18 mouse cellular contexts compared by ENCODE assay signal in genomic region chr15:97763256-97764049, GRCm38 (mm10). TPM values are rescaled to one million over a fixed set of nuclear protein-coding genes. Genes with fewer than 3 reads are reported as not detected.
DNase-seq lines count a peak whose midpoint lies in the region; ATAC-seq and TF ChIP-seq lines count a peak whose summit lies in the region.
"Had no signal": no experiment of that assay in that cellular context is flagged by ENCODE, and none has a peak within 500 bp of the region (broad histone marks: within the 10 kb centered on the region; RNA-seq: fewer than 3 reads in every experiment).

No protein-coding gene starts in this region.

- H3K4me3 ChIP-seq in heart, embryonic 14.5 days (ENCODE audit: control insufficient read depth in 1 of 2, insufficient read depth in 1 of 2, low read depth in 1 of 2, low read length in 2 of 2): no peak overlapping the region
- no peak overlapping the region for H3K4me3 ChIP-seq in left cerebral cortex, adult 2 months
- H3K4me3 ChIP-seq in brown adipose tissue, adult 24 weeks (ENCODE audit: insufficient read depth, low read depth, low read length): peak overlapping the region; percentile 23
- H3K4me3 ChIP-seq: forebrain, embryonic 12.5 days; neural tube, embryonic 13.5 days had no signal

- intact Hi-C loops in left cerebral cortex, adult 2 months (cut with DNase I): no loop called here

- 69% methylated on average over 9 of the region's 9 CpGs for WGBS in heart, embryonic 14.5 days

- peaks cover 20% of the 10 kb centered on the region for H3K36me3 ChIP-seq in heart, embryonic 14.5 days (ENCODE audit: control insufficient read depth, insufficient read depth, low read length)
- H3K36me3 ChIP-seq: forebrain, embryonic 12.5 days had no signal

- no peak for ATAC-seq in heart, embryonic 14.5 days (ENCODE audit: insufficient number of reproducible peaks, insufficient read depth, low FRiP score, low read depth)
- ATAC-seq: hindbrain, embryonic 16.5 days; liver, postnatal 0 days had no signal

- H3K4me2 ChIP-seq in heart, embryonic 14.5 days (ENCODE audit: low read length): 0 out of 2 replicates have a peak overlapping the region, but pooled peaks have one; percentile 8
- H3K4me2 ChIP-seq: forebrain, embryonic 12.5 days; midbrain, embryonic 11.5 days; neural tube, embryonic 13.5 days had no signal

- no peak overlapping the region for H3K27ac ChIP-seq in heart, embryonic 14.5 days (replicated peaks in 1 of 2; ENCODE audit: control insufficient read depth in 1 of 2, insufficient read depth in 1 of 2, low read depth in 2 of 2, low read length in 2 of 2)
- H3K27ac ChIP-seq in left cerebral cortex, adult 2 months: peak overlapping the region; percentile 24; the same call in 1 of the 2 replicates
- peak overlapping the region; percentile 100 for H3K27ac ChIP-seq in brown adipose tissue, adult 24 weeks (replicated peaks; ENCODE audit: low read depth, low read length)
- H3K27ac ChIP-seq: forebrain, embryonic 12.5 days; macrophage; neural tube, embryonic 13.5 days had no signal

- H3K9me3 ChIP-seq in heart, embryonic 14.5 days (ENCODE audit: control insufficient read depth, low read length): no peaks in the 10 kb centered on the region
- H3K9me3 ChIP-seq: forebrain, embryonic 12.5 days; neural tube, embryonic 13.5 days had no signal

- H3K4me1 ChIP-seq in heart, embryonic 14.5 days (ENCODE audit: control insufficient read depth in 2 of 2, insufficient read depth in 2 of 2, low read length in 2 of 2): peaks cover 18 to 31% of the 10 kb centered on the region in 2 experiments
- H3K4me1 ChIP-seq in brown adipose tissue, adult 24 weeks (ENCODE audit: control insufficient read depth, insufficient read depth, insufficient read length, low read length): peaks cover 2% of the 10 kb centered on the region; the same call in 1 of the 2 replicates

- H3K27me3 ChIP-seq in heart, embryonic 14.5 days (ENCODE audit: control insufficient read depth, insufficient read depth, low read length): no peaks in the 10 kb centered on the region

- TF ChIP-seq CTCF in left cerebral cortex, adult 2 months (IDR thresholded peaks at IDR 0.05): no peak

- no peak for DNase-seq in heart, adult 18-20 months
- DNase-seq in left cerebral cortex, adult 2 months (ENCODE audit: extremely low spot score in 1 of 2, low spot score in 2 of 2): no peak
- DNase-seq in left cerebral cortex, adult 9 months (ENCODE audit: low spot score in 2 of 2): no peak
- peak; percentile 70 for DNase-seq in A20 (ENCODE audit: low read depth, low spot score)
- DNase-seq in B cell, adult 2 months: no peak
- DNase-seq in ovary, postnatal 14 days (ENCODE audit: low spot score): no peak
- DNase-seq: cerebellum, adult 11 months; cerebellum, postnatal 25 days; liver; liver, postnatal 0 days; right cerebral cortex, postnatal 14 days had no signal

- H3K9ac ChIP-seq in heart, embryonic 14.5 days (ENCODE audit: low read length): no peak overlapping the region
- H3K9ac ChIP-seq: forebrain, embryonic 12.5 days; liver, postnatal 0 days; neural tube, embryonic 13.5 days had no signal

RNA-seq across cellular contexts. Expression of gene Rapgef3, which starts 4.3 kb away (rescaled TPM):
- polyA plus RNA-seq in heart, embryonic 14.5 days (2014; fragmentation: Nextera tagmentation; extraction: Ambion mirVana): 15.9 and 19.2 TPM in 2 replicates
- 10 to 100 TPM; 21.8 to 23.3 TPM for total RNA-seq in heart, adult 18-20 months (2021)
- 10 to 100 TPM; 46.5 to 50.4 TPM for total RNA-seq in left cerebral cortex, adult 2 months (2021)
- polyA plus RNA-seq in brown adipose tissue, adult 24 weeks (2012; ENCODE audit: insufficient read depth, insufficient read length, missing spikeins): 6.1 and 6.6 TPM in 2 replicates

RNA-seq across cellular contexts. Expression of gene Slc48a1, which starts 14.9 kb away (rescaled TPM):
- 67.1 and 69.6 TPM in 2 replicates for polyA plus RNA-seq in heart, embryonic 14.5 days (2014; fragmentation: Nextera tagmentation; extraction: Ambion mirVana)
- 10 to 100 TPM; 57.9 to 69.7 TPM for total RNA-seq in heart, adult 18-20 months (2021)
- 100 to 1,000 TPM; 157 to 161 TPM for total RNA-seq in left cerebral cortex, adult 2 months (2021)
- 70.5 and 79.9 TPM in 2 replicates for polyA plus RNA-seq in brown adipose tissue, adult 24 weeks (2012; ENCODE audit: insufficient read depth, insufficient read length, missing spikeins)

RNA-seq across cellular contexts. Expression of gene Endou, which starts 32.3 kb away (rescaled TPM):
- polyA plus RNA-seq in heart, embryonic 14.5 days (2014; fragmentation: Nextera tagmentation; extraction: Ambion mirVana): 0.19 and 0.43 TPM in 2 replicates
- 1 to 10 TPM; 1.3 to 1.8 TPM for total RNA-seq in heart, adult 18-20 months (2021)
- total RNA-seq in left cerebral cortex, adult 2 months (2021): 1 to 10 TPM; 2.8 to 4.7 TPM
- 0.63 and 2.0 TPM in 2 replicates for polyA plus RNA-seq in brown adipose tissue, adult 24 weeks (2012; ENCODE audit: insufficient read depth, insufficient read length, missing spikeins)

RNA-seq across cellular contexts. Expression of gene Rpap3, which starts 57.8 kb away (rescaled TPM):
- 24.2 and 24.7 TPM in 2 replicates for polyA plus RNA-seq in heart, embryonic 14.5 days (2014; fragmentation: Nextera tagmentation; extraction: Ambion mirVana)
- total RNA-seq in heart, adult 18-20 months (2021): 10 to 100 TPM; 14.5 to 15.7 TPM
- 10 to 100 TPM; 26.6 to 28.4 TPM for total RNA-seq in left cerebral cortex, adult 2 months (2021)
- polyA plus RNA-seq in brown adipose tissue, adult 24 weeks (2012; ENCODE audit: insufficient read depth, insufficient read length, missing spikeins): 7.5 and 8.8 TPM in 2 replicates

Comparison
In these comparisons a context has a peak if more than half of its experiments do, and no peak if none do; other contexts are left out.
1. H3K27ac ChIP-seq: peak in left cerebral cortex, adult 2 months (single experiment) and brown adipose tissue, adult 24 weeks (single experiment); none in heart, embryonic 14.5 days (0 of 2).